Mouse (Mus musculus) midbrain, embryonic 16.5 days (tissue): ENCODE data around the gene Zfp428. TPM values are rescaled to one million over a fixed set of nuclear protein-coding genes. Genes with fewer than 3 reads are reported as not detected.
A peak's percentile ranks its signal among the peaks of the same experiment; 100 is the strongest.

ENCODE experiments used
- ATAC-seq: fragments of 200-750 bp; cut with Nextera tagmentation; 2 replicates; pipeline ENCODE4 v1.8.0; 2017; ENCODE audit warnings: moderate TSS enrichment
- H3K27ac ChIP-seq: fragments of 300-500 bp; sonication (generic); 2 replicates; pipeline ENCODE4 v1.5.1; 2014; ENCODE audit warnings: mild to moderate bottlenecking, low read length, mixed read lengths
- H3K27me3 ChIP-seq: fragments of 300-500 bp; sonication (generic); 2 replicates; pipeline ENCODE4 v1.6.1; 2014; ENCODE audit warnings: low read depth, low read length, mixed read lengths; ENCODE audit not compliant: control insufficient read depth, insufficient read depth
- H3K36me3 ChIP-seq: fragments of 300-500 bp; sonication (generic); 2 replicates; pipeline ENCODE4 v1.6.1; 2014; ENCODE audit warnings: mild to moderate bottlenecking, low read length, moderate library complexity, mixed read lengths; ENCODE audit not compliant: control insufficient read depth, insufficient read depth
- H3K4me1 ChIP-seq: fragments of 300-500 bp; sonication (generic); 2 replicates; pipeline ENCODE4 v1.6.1; 2014; ENCODE audit warnings: mild to moderate bottlenecking, low read length, mixed read lengths; ENCODE audit not compliant: control insufficient read depth, insufficient read depth
- H3K4me2 ChIP-seq: fragments of 300-500 bp; sonication (generic); 2 replicates; pipeline ENCODE4 v1.6.1; 2014; ENCODE audit warnings: mild to moderate bottlenecking, low read length, mixed read lengths
- H3K4me3 ChIP-seq: fragments of 300-500 bp; sonication (generic); 2 replicates; pipeline ENCODE4 v1.5.1; 2014; ENCODE audit warnings: low read depth, mild to moderate bottlenecking, low read length, moderate library complexity, mixed read lengths
- H3K9ac ChIP-seq: fragments of 300-500 bp; sonication (generic); 2 replicates; pipeline ENCODE4 v1.6.1; 2014; ENCODE audit warnings: low read depth, low read length, mixed read lengths
- H3K9me3 ChIP-seq: fragments of 300-500 bp; sonication (generic); replicated peaks from 2 replicates; pipeline ENCODE4 v1.6.1; 2014; ENCODE audit warnings: mild to moderate bottlenecking, low read length, mixed read lengths; ENCODE audit not compliant: control insufficient read depth, poor library complexity, severe bottlenecking
- WGBS: fragments of 180-500 bp; shearing (Covaris S2); extraction: QIAGEN DNeasy Blood & Tissue Kit; methylation state at CpG from one replicate; pipeline ENCODE4 v1.1.7; 2014; 5-methylcytosine and 5-hydroxymethylcytosine counted together
- polyA plus RNA-seq: library from polyadenylated mRNA; unstranded; fragments of >200 nt; fragmentation: Nextera tagmentation; extraction: Ambion mirVana; gene quantifications from 2 replicates; pipeline ENCODE4 v1.2.1, GENCODE M21; 2015

Gene Zfp428
- polyA plus RNA-seq, 1 experiment from 2014 or later = 327 TPM

DNA sequence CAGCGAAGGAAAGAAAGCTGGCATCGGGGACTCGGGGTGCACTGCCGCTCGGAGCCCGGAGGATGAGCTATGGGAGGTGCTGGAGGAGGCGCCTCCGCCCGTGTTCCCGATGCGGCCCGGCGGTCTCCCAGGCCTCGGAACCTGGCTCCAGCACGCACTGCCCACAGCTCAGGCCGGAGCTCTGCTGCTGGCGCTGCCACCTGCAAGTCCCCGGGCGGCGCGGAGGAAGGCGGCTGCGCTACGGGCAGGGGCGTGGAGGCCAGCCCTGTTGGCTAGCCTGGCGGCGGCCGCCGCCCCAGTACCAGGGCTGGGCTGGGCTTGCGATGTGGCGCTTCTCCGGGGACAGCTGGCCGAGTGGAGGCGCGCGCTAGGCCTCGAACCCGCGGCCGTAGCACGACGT lies 27.0 kb downstream of the Zfp428 start:
- H3K4me2 ChIP-seq = peak overlapping the region; percentile 25
- peaks cover 27% of the 10 kb centered on the region for H3K36me3 ChIP-seq
- 25% methylated on average over 42 of the region's 42 CpGs for WGBS
- H3K9ac ChIP-seq = peak overlapping the region; percentile 26; the same call in 1 of the 2 replicates
- no peak for ATAC-seq
- no peak overlapping the region for H3K27ac ChIP-seq
- H3K27me3 ChIP-seq = no peaks in the 10 kb centered on the region
- peaks cover 33% of the 10 kb centered on the region for H3K4me1 ChIP-seq
- no peak overlapping the region for H3K4me3 ChIP-seq
- H3K9me3 ChIP-seq = no peaks in the 10 kb centered on the region

DNA sequence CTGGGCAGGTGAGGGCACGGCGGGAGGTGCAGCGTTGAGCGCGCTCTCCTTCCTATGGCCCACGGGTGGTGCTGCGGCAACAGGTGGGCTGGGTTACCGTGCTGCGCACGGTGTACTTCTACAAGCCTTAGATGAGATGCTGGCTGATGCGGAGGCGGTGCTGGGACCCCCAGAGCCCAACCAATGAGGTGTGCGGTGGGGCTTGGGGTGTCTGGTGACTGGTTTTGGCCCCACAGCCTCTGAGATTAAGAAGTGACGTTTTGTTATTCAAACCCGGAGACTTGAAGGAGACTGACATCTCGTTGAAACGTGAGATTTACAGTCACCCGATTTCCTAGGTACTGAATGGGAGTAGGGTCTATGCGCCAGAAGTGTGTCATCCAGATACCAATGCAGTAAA lies 27.5 kb downstream of the Zfp428 start:
- H3K4me3 ChIP-seq = no peak overlapping the region
- no peaks in the 10 kb centered on the region for H3K9me3 ChIP-seq
- H3K4me1 ChIP-seq = peaks cover 32% of the 10 kb centered on the region
- H3K27ac ChIP-seq = no peak overlapping the region
- H3K27me3 ChIP-seq = no peaks in the 10 kb centered on the region
- ATAC-seq = no peak
- H3K9ac ChIP-seq = no peak overlapping the region
- 30% methylated on average over 19 of the region's 19 CpGs for WGBS
- peak overlapping the region; percentile 25; the same call in 1 of the 2 replicates for H3K4me2 ChIP-seq
- H3K36me3 ChIP-seq = peaks cover 27% of the 10 kb centered on the region

DNA sequence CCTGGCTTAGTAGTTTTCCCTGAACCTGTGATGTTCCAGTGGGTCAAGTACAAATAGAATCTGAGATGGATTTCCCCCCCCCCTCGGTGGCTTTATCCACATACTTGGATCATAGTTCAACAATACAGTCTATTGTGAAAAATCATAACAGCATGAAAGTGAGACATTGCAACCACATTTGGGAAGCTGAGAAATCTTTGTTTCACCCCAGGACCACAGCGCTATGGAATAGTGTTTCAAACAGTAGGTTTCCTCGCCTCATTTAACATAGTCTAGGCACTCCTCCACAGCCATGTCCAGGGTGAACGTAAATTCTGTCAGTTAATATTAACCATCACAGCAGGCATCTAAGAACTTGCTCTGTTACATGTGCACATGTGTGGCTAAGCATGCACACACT lies 30.3 kb downstream of the Zfp428 start:
- 79% methylated on average over 4 of the region's 4 CpGs for WGBS
- no peak overlapping the region for H3K9ac ChIP-seq
- H3K27me3 ChIP-seq = no peaks in the 10 kb centered on the region
- peaks cover 27% of the 10 kb centered on the region for H3K36me3 ChIP-seq
- no peak overlapping the region for H3K4me3 ChIP-seq
- ATAC-seq = no peak
- H3K27ac ChIP-seq = no peak overlapping the region
- no peak overlapping the region for H3K4me2 ChIP-seq
- H3K4me1 ChIP-seq = peaks cover 23% of the 10 kb centered on the region
- H3K9me3 ChIP-seq = no peaks in the 10 kb centered on the region

DNA sequence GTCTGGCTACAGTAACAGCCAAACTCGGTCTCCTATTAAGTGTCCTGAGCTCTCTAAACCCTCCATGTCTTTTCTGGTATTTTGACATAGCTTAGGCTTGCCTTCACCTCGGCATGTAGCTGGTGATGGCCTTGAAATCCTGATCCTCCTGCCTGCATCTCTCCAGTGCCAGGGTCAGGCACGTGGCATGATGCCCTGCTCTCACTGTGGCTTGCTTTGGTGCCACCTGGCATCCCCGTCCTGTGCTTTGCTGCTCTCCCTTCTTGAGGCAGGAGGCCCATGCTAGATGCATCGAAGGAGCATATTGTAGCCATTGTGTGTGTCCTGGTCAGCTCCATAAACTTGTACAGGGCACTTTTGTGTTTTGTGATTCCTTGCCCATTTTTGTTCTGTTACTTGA lies 30.8 kb downstream of the Zfp428 start:
- H3K9me3 ChIP-seq = no peaks in the 10 kb centered on the region
- 87% methylated on average over 5 of the region's 5 CpGs for WGBS
- no peak overlapping the region for H3K27ac ChIP-seq
- H3K4me3 ChIP-seq = no peak overlapping the region
- ATAC-seq = no peak
- peaks cover 18% of the 10 kb centered on the region for H3K4me1 ChIP-seq
- H3K27me3 ChIP-seq = no peaks in the 10 kb centered on the region
- no peak overlapping the region for H3K4me2 ChIP-seq
- H3K9ac ChIP-seq = 0 out of 2 replicates have a peak overlapping the region, but pooled peaks have one; percentile 12
- peaks cover 27% of the 10 kb centered on the region for H3K36me3 ChIP-seq

DNA sequence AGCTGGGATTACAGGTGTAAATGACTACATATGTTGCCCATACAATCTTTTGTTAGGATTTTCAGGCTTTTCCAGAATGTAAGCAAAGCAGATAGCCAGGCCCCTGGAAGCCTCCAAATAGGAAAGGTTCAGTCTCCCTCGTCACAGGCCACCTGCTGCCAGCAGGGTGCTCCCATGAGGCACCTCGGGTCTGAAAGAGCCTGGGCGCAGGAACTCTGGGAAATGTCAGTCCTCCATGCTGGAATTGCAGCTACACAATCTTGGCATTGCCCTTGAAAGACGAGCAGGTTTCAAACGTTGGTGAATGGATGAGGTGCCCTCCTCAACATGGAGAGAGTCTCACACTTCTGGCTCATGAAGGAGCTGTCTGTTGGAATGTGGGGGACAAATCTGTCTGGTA lies 31.3 kb downstream of the Zfp428 start:
- no peak overlapping the region for H3K4me2 ChIP-seq
- no peak overlapping the region for H3K27ac ChIP-seq
- no peaks in the 10 kb centered on the region for H3K9me3 ChIP-seq
- no peaks in the 10 kb centered on the region for H3K27me3 ChIP-seq
- no peak overlapping the region for H3K9ac ChIP-seq
- 48% methylated on average over 5 of the region's 5 CpGs for WGBS
- peaks cover 14% of the 10 kb centered on the region for H3K4me1 ChIP-seq
- H3K4me3 ChIP-seq = no peak overlapping the region
- ATAC-seq = no peak
- peaks cover 26% of the 10 kb centered on the region for H3K36me3 ChIP-seq

DNA sequence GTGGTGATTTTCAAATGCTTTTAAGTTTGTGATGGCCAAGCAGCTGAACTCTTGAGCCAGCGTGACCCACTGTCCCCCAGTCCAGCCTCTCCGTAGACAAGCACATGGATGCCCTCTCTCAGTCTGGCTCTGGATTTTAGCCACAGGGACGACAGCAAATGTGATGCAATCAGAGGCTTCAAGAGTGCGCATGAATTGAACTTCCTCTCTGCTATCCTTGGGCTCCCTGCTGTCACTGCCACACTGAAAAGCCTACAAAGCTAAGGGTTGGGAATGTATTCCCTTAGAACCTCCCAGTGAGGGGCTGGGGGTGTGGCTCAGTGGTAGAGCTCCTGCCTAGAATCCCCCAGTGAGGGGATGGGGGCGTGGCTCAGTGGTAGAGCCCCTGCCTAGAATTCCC lies 31.9 kb downstream of the Zfp428 start:
- Histone ChIP-seq H3K4me1 (peaks cover 9% of the 10 kb centered on the region), H3K4me3 (no peak overlapping the region), H3K27ac (no peak overlapping the region), H3K9me3 (no peaks in the 10 kb centered on the region), H3K27me3 (no peaks in the 10 kb centered on the region), H3K36me3 (peaks cover 21% of the 10 kb centered on the region), H3K4me2 (no peak overlapping the region), H3K9ac (no peak overlapping the region)
- 73% methylated on average over 5 of the region's 5 CpGs for WGBS
- no peak for ATAC-seq

DNA sequence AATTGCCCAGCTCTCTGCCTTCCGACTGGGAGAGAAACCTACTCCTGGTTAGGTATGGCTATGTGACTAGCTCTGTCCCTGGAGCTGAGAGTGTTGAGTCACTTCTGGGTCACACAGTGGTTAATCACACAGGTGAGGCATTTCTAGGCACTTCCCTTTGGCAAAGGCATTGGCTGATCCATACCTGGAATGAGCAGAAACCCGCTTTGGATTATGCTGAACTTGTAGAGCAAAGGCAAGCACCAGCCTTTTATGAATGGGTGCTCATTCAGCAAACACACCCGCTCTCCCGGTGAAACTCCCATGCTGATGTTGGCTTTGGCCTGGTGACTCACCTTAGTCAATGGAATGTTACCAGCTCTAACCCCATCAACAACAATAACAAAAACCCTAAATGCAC lies 32.9 kb downstream of the Zfp428 start:
- H3K9me3 ChIP-seq = no peaks in the 10 kb centered on the region; the same call in 1 of the 2 replicates
- no peak overlapping the region for H3K4me3 ChIP-seq
- 94% methylated on average over 4 of the region's 4 CpGs for WGBS
- H3K27me3 ChIP-seq = no peaks in the 10 kb centered on the region
- ATAC-seq = no peak
- no peak overlapping the region for H3K27ac ChIP-seq
- no peak overlapping the region for H3K9ac ChIP-seq
- no peak overlapping the region for H3K4me2 ChIP-seq
- H3K36me3 ChIP-seq = peaks cover 16% of the 10 kb centered on the region
- no peaks in the 10 kb centered on the region for H3K4me1 ChIP-seq

DNA sequence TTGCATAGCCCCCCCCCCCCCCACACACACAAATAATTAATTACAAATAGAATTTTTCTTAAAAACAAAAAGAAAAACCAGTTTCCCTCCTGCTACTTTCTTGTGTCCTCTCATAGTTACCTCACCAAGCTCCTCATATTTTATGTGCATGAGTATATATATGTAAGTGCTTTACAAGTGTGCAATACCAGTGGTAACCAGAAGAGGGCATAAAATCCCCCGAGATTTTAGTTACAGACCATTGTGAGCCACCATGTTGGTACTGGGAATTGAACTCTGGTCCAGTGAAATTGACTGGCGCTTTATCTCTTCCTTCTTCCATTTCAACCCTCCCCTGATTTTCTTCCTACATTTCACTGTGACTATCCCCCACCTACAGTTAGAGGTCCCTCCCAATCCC lies 37.7 kb downstream of the Zfp428 start:
- H3K36me3 ChIP-seq = 0 out of 2 replicates have a peak, but pooled peaks cover 2% of the 10 kb centered on the region
- 90% methylated on average over 2 of the region's 2 CpGs for WGBS
- H3K4me1 ChIP-seq = peaks cover 12% of the 10 kb centered on the region
- no peaks in the 10 kb centered on the region for H3K27me3 ChIP-seq
- H3K27ac ChIP-seq = no peak overlapping the region
- no peak for ATAC-seq
- H3K9ac ChIP-seq = no peak overlapping the region
- H3K4me3 ChIP-seq = no peak overlapping the region
- no peak overlapping the region for H3K4me2 ChIP-seq
- no peaks in the 10 kb centered on the region; the same call in 1 of the 2 replicates for H3K9me3 ChIP-seq

DNA sequence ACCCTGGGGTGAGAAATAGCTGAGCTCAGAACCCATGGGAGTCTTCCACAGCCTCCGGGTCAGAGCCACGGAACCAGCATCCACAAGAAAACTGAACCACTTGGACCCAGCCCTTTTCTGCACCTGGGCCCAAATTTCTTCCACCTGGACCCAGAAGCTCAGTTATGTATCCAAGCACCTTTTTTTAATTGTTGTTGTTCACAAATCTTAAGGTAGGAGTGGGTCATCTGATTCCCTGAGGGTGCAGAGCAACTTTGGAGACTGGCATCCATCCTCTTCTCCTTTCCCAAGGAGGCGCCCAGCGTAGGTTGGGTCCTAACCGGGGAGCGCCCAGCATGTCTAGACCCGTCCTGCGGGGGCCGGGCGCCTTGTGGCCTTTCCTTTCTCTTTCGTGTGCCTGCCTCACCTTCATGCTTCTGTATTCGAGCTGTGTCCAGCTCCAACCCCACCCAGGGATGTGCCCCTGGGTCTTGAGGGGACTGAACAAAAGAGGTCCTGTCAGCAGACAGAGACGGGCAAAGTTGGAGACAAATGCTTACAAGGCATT lies 39.3 kb downstream of the Zfp428 start, which contains the start of the genes Pinlyp and Xrcc1:
Pinlyp (minus strand) TSS at position 51 of the 547 bp plus-strand sequence.
Xrcc1 (plus strand) TSS at position 222 of the 547 bp plus-strand sequence.
- Histone ChIP-seq H3K27ac (peak within 1 kb of the TSS; percentile 79), H3K9ac (peak within 1 kb of the TSS; percentile 88), H3K27me3 (no peaks in the 10 kb centered on the region), H3K4me2 (peak within 1 kb of the TSS; percentile 82), H3K4me1 (peaks cover 12% of the 10 kb centered on the region), H3K9me3 (no peaks in the 10 kb centered on the region; the same call in 1 of the 2 replicates), H3K36me3 (peaks cover 3% of the 10 kb centered on the region; the same call in 1 of the 2 replicates), H3K4me3 (peak within 1 kb of the TSS; percentile 81)
- peak; percentile 18; the same call in 1 of the 2 replicates for ATAC-seq
- 42% methylated on average over 13 of the region's 13 CpGs for WGBS
